Mouse (Mus musculus) kidney, postnatal 0 days (tissue): ENCODE data around the gene Vangl1. TPM values are rescaled to one million over a fixed set of nuclear protein-coding genes. Genes with fewer than 3 reads are reported as not detected.

Source experiments
- ATAC-seq: fragments of 200-750 bp; cut with Nextera tagmentation; replicated peaks from 2 replicates; pipeline ENCODE4 v1.8.0; 2017; ENCODE audit warnings: low read depth, moderate number of reproducible peaks, moderate TSS enrichment, moderate library complexity; ENCODE audit not compliant: low FRiP score
- DNase-seq: peaks from one replicate; pipeline ENCODE4 v3.0.0-alpha.2; 2016; ENCODE audit warnings: low spot score
- H3K27ac ChIP-seq: fragments of 300-500 bp; sonication (generic); 2 replicates; pipeline ENCODE4 v1.5.1; 2014; ENCODE audit warnings: mild to moderate bottlenecking
- H3K27me3 ChIP-seq: fragments of 300-500 bp; sonication (generic); 2 replicates; pipeline ENCODE4 v1.6.1; 2014; ENCODE audit warnings: low read length, mixed read lengths; ENCODE audit not compliant: insufficient read depth
- H3K36me3 ChIP-seq: fragments of 300-500 bp; sonication (generic); 2 replicates; pipeline ENCODE4 v1.6.1; 2014; ENCODE audit warnings: low read length, mixed read lengths; ENCODE audit not compliant: insufficient read depth
- H3K4me1 ChIP-seq: fragments of 300-500 bp; sonication (generic); replicated peaks from 2 replicates; pipeline ENCODE4 v1.6.1; 2014; ENCODE audit warnings: antibody characterized with exemption, low read length, mixed read lengths; ENCODE audit not compliant: insufficient read depth
- H3K4me2 ChIP-seq: fragments of 300-500 bp; sonication (generic); 2 replicates; pipeline ENCODE4 v1.6.1; 2014; ENCODE audit warnings: mild to moderate bottlenecking, low read length, moderate library complexity, mixed read lengths
- H3K4me3 ChIP-seq: fragments of 300-500 bp; sonication (generic); replicated peaks from 2 replicates; pipeline ENCODE4 v1.5.1; 2014; ENCODE audit warnings: low read depth, low read length
- H3K9ac ChIP-seq: fragments of 300-500 bp; sonication (generic); 2 replicates; pipeline ENCODE4 v1.6.1; 2014; ENCODE audit warnings: low read depth, low read length
- H3K9me3 ChIP-seq: fragments of 300-500 bp; sonication (generic); replicated peaks from 2 replicates; pipeline ENCODE4 v1.6.1; 2016; ENCODE audit warnings: low read length, inconsistent platforms, mixed read lengths
- CTCF ChIP-seq: IDR thresholded peaks from 2 replicates; pipeline ENCODE4 v1.5.1; 2016; ENCODE audit warnings: antibody characterized with exemption, low read depth, mild to moderate bottlenecking, moderate library complexity
- WGBS: fragments of 180-500 bp; shearing (Covaris S2); extraction: QIAGEN DNeasy Blood & Tissue Kit; methylation state at CpG from one replicate; pipeline ENCODE4 v1.1.7; 2014; 5-methylcytosine and 5-hydroxymethylcytosine counted together
- polyA plus RNA-seq: library from polyadenylated mRNA; unstranded; fragments of >200 nt; fragmentation: Nextera tagmentation; extraction: Ambion mirVana; gene quantifications from 2 replicates; pipeline ENCODE4 v1.2.1, GENCODE M21; 2015

The Vangl1 gene
- polyA plus RNA-seq, 1 experiment from 2014 or later, result 12.8 TPM

- Histone ChIP-seq H3K4me2 (no peak overlapping the region), H3K27ac (no peak overlapping the region), H3K4me3 (no peak overlapping the region), H3K27me3 (no peaks in the 10 kb centered on the region), H3K4me1 (peaks cover 72% of the 10 kb centered on the region), H3K9me3 (no peaks in the 10 kb centered on the region), H3K9ac (no peak overlapping the region), H3K36me3 (no peaks in the 10 kb centered on the region)
- 41% methylated on average over 2 of the region's 2 CpGs for WGBS
- no peak for TF ChIP-seq CTCF
- no peak for DNase-seq
- ATAC-seq, result no peak
These were observed 8.7 kb downstream of the Vangl1 start for GRCm38 (mm10) chr3:102195762-102196161.

- H3K4me1 ChIP-seq, result peaks cover 66% of the 10 kb centered on the region
- TF ChIP-seq CTCF, result no peak
- peak overlapping the region; percentile 67 for H3K27ac ChIP-seq
- no peaks in the 10 kb centered on the region for H3K36me3 ChIP-seq
- no peak for DNase-seq
- no peak overlapping the region for H3K9ac ChIP-seq
- H3K9me3 ChIP-seq, result no peaks in the 10 kb centered on the region
- no peak for ATAC-seq
- peak overlapping the region; percentile 44 for H3K4me2 ChIP-seq
- no peaks in the 10 kb centered on the region for H3K27me3 ChIP-seq
- 37% methylated on average over 11 of the region's 11 CpGs for WGBS
- H3K4me3 ChIP-seq, result no peak overlapping the region
These were observed 10.0 kb downstream of the Vangl1 start for GRCm38 (mm10) chr3:102194291-102195051.

DNA sequence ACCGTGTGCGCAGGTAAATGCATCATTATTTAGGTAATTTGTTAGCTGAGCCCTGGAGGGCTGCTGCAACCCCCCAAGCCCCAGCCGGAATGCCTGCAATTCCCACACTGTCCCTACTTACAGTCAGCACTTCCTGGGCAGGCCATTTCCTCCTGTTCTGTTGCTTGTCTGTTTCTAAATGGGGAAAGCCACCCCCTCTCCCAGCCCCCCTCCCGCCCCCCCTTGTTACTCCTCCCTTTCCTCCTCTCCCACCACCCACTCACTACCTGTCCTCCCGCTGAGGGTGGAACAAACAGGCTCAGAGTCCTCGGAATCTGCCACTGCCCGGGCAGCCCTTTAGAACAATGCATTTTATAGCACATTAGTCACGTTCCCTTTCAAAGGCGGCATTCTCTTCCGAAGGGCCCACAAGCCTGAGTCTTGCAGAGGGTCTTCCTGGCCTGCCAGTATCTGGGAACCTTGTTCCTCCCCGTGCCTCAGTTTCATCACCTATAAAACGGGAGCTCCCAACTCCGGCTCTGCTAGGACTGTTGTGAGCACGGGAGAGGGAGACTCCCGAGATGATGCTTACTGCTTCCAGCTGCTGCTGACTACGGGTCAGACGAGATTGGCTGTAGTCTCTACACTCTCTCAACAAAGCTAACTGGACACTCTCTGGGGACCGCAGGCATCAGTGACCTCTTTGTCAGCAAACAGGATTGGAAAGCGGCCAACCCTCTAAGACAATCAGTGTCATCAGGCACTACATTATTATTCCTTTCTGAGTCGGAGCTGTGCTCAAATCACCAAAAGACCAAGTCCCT lies 10.8 kb downstream of the Vangl1 start:
- WGBS, result 13% methylated on average over 20 of the region's 20 CpGs

DNA sequence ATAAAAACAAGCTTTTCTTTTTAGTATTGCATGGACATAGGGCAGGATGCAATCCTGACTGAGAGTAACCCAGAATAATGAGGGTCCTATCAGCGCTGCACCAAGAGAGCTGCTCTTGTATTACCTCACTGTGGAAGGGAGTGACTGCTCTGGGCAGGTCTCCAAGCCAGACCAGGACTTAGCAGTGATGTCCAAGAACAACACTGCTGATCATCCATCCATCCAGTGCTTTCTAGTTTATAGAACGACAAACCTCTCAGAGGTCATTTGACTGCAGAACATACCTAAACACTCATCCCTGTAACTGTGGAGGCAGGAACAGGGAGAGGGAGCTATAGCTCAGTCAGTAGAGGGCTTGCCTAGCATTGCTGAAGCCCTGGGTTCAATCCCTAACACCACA lies 11.9 kb downstream of the Vangl1 start:
- Histone ChIP-seq H3K9ac (no peak overlapping the region), H3K9me3 (no peaks in the 10 kb centered on the region), H3K27ac (peak overlapping the region; percentile 27; the same call in 1 of the 2 replicates), H3K4me1 (peaks cover 55% of the 10 kb centered on the region), H3K4me2 (no peak overlapping the region; the same call in 1 of the 2 replicates), H3K36me3 (peaks cover 4% of the 10 kb centered on the region; the same call in 1 of the 2 replicates), H3K27me3 (no peaks in the 10 kb centered on the region), H3K4me3 (no peak overlapping the region)
- TF ChIP-seq CTCF, result no peak
- 25% methylated on average over 2 of the region's 2 CpGs for WGBS
- ATAC-seq (0 out of 2 replicates have a peak, but pooled peaks have one; percentile 8), DNase-seq (peak; percentile 80)

More for the DNA sequence above, 10.8 kb downstream of the Vangl1 start:
- H3K4me2 ChIP-seq, result peak overlapping the region; percentile 44
- H3K9me3 ChIP-seq, result no peaks in the 10 kb centered on the region
- 0 out of 2 replicates have a peak, but pooled peaks have one; percentile 22 for ATAC-seq
- no peak overlapping the region for H3K4me3 ChIP-seq
- TF ChIP-seq CTCF, result no peak
- DNase-seq, result peak; percentile 56
- peak overlapping the region; percentile 67 for H3K27ac ChIP-seq
- H3K4me1 ChIP-seq, result peaks cover 63% of the 10 kb centered on the region
- no peak overlapping the region for H3K9ac ChIP-seq
- no peaks in the 10 kb centered on the region for H3K27me3 ChIP-seq
- no peaks in the 10 kb centered on the region for H3K36me3 ChIP-seq

DNA sequence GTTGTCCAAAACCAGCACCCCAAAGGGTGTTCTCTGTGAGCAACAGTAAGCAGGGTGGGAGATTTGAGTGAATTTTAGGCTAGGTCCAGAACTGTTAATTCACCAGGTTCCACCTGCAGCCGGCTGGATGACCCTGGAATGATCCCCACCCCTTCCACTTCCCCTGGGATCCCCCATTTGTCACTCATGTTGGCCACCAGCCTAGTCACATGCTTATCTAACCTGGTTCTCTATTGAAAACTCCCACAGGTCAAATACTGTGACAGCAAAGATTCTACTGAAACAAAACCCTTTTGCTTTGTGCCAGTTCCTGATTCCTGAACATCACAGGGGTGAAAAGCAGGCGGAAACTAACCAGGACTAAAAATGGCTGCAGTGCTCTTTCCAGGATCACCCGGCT lies 12.9 kb downstream of the Vangl1 start:
- DNase-seq, result no peak
- H3K9me3 ChIP-seq, result no peaks in the 10 kb centered on the region
- no peak for ATAC-seq
- H3K4me1 ChIP-seq, result peaks cover 46% of the 10 kb centered on the region
- TF ChIP-seq CTCF, result no peak
- no peak overlapping the region for H3K4me2 ChIP-seq
- no peaks in the 10 kb centered on the region for H3K27me3 ChIP-seq
- no peak overlapping the region for H3K4me3 ChIP-seq
- 70% methylated on average over 3 of the region's 3 CpGs for WGBS
- H3K27ac ChIP-seq, result no peak overlapping the region
- H3K36me3 ChIP-seq, result peaks cover 7% of the 10 kb centered on the region; the same call in 1 of the 2 replicates
- H3K9ac ChIP-seq, result no peak overlapping the region

DNA sequence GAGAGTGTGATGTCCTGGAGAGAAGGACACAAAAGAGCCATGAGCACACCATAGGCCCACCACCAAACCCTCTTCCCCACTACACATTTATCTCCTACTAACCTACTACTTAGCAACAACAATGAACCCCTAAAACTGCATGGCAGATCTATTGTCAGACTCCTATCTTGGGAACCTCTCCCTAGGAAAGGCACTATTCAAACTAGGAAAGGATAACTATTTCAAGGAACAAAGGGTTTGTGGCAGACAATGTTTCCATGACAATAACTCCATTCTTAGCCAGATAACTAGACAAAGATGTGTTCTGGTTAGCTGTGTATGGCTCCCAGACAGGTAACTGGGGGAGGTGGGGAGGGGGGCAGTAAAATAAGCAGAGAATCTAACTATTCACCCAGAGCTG lies 13.9 kb downstream of the Vangl1 start:
- Histone ChIP-seq H3K9me3 (no peaks in the 10 kb centered on the region), H3K27me3 (no peaks in the 10 kb centered on the region), H3K27ac (no peak overlapping the region), H3K4me3 (no peak overlapping the region), H3K4me2 (no peak overlapping the region), H3K9ac (no peak overlapping the region), H3K4me1 (peaks cover 44% of the 10 kb centered on the region), H3K36me3 (peaks cover 7% of the 10 kb centered on the region; the same call in 1 of the 2 replicates)
- no peak for TF ChIP-seq CTCF
- DNase-seq (no peak), ATAC-seq (no peak)
